Mouse (Mus musculus): ENCODE data around the gene Kcne1. TPM values are rescaled to one million over a fixed set of nuclear protein-coding genes. Genes with fewer than 3 reads are reported as not detected.
A peak's percentile ranks its signal among the peaks of the same experiment; 100 is the strongest.

Kcne1 gene
- polyA plus RNA-seq, 1 experiment = 0.03 TPM

- DNase-seq (ENCODE audit: low read depth) = no peak
These were observed 2.2 kb downstream of the Kcne1 start for GRCm38 (mm10) chr16:92357023-92357422.

- DNase-seq (ENCODE audit: low read depth) = no peak
These were observed 3.3 kb downstream of the Kcne1 start for GRCm38 (mm10) chr16:92355982-92356381.

- no peak for DNase-seq (ENCODE audit: low read depth)
These were observed 3.9 kb downstream of the Kcne1 start for GRCm38 (mm10) chr16:92355366-92355765.

GRCm38 (mm10) chr16:92353897-92354296 is 5.4 kb downstream of the Kcne1 start:
- DNase-seq (ENCODE audit: low read depth) = no peak

- peak; percentile 42 for DNase-seq (ENCODE audit: low read depth)
These were observed 6.0 kb downstream of the Kcne1 start for GRCm38 (mm10) chr16:92353295-92353694.

GRCm38 (mm10) chr16:92348941-92349340 is 10.3 kb downstream of the Kcne1 start:
- no peak for DNase-seq (ENCODE audit: low read depth)

GRCm38 (mm10) chr16:92346297-92346916 is 12.9 kb downstream of the Kcne1 start:
- no peak for DNase-seq (ENCODE audit: low read depth)

GRCm38 (mm10) chr16:92345177-92345576 is 14.1 kb downstream of the Kcne1 start:
- DNase-seq (ENCODE audit: low read depth) = no peak

GRCm38 (mm10) chr16:92340612-92341511 is 18.4 kb downstream of the Kcne1 start:
- no peak for DNase-seq (ENCODE audit: low read depth)

GRCm38 (mm10) chr16:92336280-92336679 is 23.0 kb downstream of the Kcne1 start:
- DNase-seq (ENCODE audit: low read depth) = no peak

GRCm38 (mm10) chr16:92334600-92334999 is 24.7 kb downstream of the Kcne1 start:
- no peak for DNase-seq (ENCODE audit: low read depth)

GRCm38 (mm10) chr16:92330966-92331365 is 28.3 kb downstream of the Kcne1 start:
- no peak for DNase-seq (ENCODE audit: low read depth)

GRCm38 (mm10) chr16:92327911-92328310 is 31.4 kb downstream of the Kcne1 start:
- no peak for DNase-seq (ENCODE audit: low read depth)

- DNase-seq (ENCODE audit: low read depth) = no peak
These were observed 34.2 kb downstream of the Kcne1 start for GRCm38 (mm10) chr16:92325062-92325406.

GRCm38 (mm10) chr16:92324309-92325061 is 34.8 kb downstream of the Kcne1 start:
- no peak for DNase-seq (ENCODE audit: low read depth)

- no peak for DNase-seq (ENCODE audit: low read depth)
These were observed 37.9 kb downstream of the Kcne1 start, which contains the start of gene Fam243 for GRCm38 (mm10) chr16:92321341-92321740. Gene Fam243 (minus strand): TSS chr16:92321441.

- DNase-seq (ENCODE audit: low read depth) = no peak
These were observed 38.9 kb downstream of the Kcne1 start for GRCm38 (mm10) chr16:92320361-92320760.

GRCm38 (mm10) chr16:92319353-92320109 is 39.7 kb downstream of the Kcne1 start:
- DNase-seq (ENCODE audit: low read depth) = no peak

GRCm38 (mm10) chr16:92316049-92316738 is 43.1 kb downstream of the Kcne1 start:
- no peak for DNase-seq (ENCODE audit: low read depth)

GRCm38 (mm10) chr16:92313953-92314741 is 45.1 kb downstream of the Kcne1 start:
- no peak for DNase-seq (ENCODE audit: low read depth)

Data from gonadal fat pad, adult 2 months (tissue).